Mouse (Mus musculus): ENCODE measurements around the gene Snx1. TPM values are rescaled to one million over a fixed set of nuclear protein-coding genes. Genes with fewer than 3 reads are reported as not detected.

The Snx1 gene
- polyA plus RNA-seq, 1 experiment from 2014 or later = 136 TPM

DNA sequence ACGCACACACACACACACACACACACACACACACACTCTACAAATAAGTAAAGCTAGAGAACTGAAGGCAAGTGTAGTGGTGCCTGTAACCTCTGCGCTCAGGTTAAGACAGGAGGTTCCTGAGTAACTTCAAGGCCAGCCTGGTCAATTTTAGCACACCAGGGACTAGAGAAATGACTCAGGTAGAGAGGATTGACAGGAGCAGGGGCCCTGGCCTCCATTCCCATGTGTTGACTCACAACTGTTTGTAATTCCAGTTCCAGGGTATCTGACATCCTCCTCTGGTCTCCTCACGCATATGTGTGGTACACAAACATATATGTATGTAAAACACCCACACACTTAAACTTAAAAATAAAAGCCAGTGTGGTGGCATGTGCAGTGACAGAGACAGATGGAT lies 62.9 kb downstream of the Snx1 start:
- Histone ChIP-seq H3K36me3 (peaks cover 49% of the 10 kb centered on the region), H3K9me3 (no peaks in the 10 kb centered on the region), H3K27me3 (peaks cover 27% of the 10 kb centered on the region), H3K4me1 (peaks cover 21% of the 10 kb centered on the region), H3K27ac (replicated peaks) (no peak overlapping the region), H3K9ac (replicated peaks) (no peak overlapping the region), H3K4me3 (no peak overlapping the region), H3K4me2 (replicated peaks) (no peak overlapping the region)
- no peak for ATAC-seq (ENCODE audit: low FRiP score, low read depth)
- 93% methylated on average over 3 of the region's 3 CpGs for WGBS

DNA sequence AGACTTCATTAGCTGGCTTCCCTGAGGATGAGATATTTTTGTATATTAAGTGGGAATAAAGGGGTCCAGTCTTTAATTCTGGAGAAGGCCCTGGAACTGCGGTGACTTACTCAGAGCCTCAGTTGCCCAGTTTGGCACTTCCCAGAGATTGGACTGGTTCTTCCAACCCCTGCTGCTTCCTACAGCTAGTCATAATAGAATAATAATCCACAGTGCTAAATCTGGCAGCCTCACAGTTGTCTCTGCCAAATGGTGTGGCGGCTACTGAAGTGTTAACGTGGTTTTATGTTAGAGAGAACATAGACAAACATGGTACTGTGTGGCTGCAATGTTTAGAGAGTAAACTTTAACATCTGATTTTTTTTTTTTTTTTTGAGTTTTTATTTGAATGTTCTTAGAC lies 64.7 kb downstream of the Snx1 start:
- ATAC-seq (ENCODE audit: low FRiP score, low read depth) = no peak
- Histone ChIP-seq H3K4me2 (replicated peaks) (peak overlapping the region; percentile 80), H3K4me3 (peak overlapping the region; percentile 81), H3K4me1 (peaks cover 18% of the 10 kb centered on the region), H3K27me3 (peaks cover 9% of the 10 kb centered on the region; the same call in 1 of the 2 replicates), H3K36me3 (peaks cover 42% of the 10 kb centered on the region), H3K27ac (replicated peaks) (peak overlapping the region; percentile 56; the same call in 1 of the 2 replicates), H3K9me3 (no peaks in the 10 kb centered on the region), H3K9ac (replicated peaks) (peak overlapping the region; percentile 85; the same call in 1 of the 2 replicates)
- WGBS = 88% methylated on average over 3 of the region's 3 CpGs

DNA sequence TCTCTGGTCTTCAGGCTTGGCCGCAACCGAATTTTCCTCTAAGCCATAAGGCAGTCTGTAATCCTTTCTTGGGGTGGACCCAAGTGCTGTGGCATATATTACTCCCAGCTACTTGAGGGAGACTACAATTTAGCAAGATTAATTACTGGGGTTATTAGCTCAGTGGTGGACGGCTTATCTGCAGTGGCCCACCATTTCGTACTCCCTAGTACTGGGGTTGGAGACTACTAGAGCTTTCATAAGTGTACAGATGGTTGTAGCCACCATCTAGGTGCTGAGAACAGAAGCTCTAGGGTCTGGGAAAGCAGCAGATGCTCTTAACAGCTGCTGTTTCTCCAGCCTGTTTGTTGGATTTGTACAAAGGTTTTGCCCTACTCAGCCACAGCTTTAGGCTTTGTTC lies 65.4 kb downstream of the Snx1 start:
- H3K27ac ChIP-seq (replicated peaks) = peak overlapping the region; percentile 56; the same call in 1 of the 2 replicates

DNA sequence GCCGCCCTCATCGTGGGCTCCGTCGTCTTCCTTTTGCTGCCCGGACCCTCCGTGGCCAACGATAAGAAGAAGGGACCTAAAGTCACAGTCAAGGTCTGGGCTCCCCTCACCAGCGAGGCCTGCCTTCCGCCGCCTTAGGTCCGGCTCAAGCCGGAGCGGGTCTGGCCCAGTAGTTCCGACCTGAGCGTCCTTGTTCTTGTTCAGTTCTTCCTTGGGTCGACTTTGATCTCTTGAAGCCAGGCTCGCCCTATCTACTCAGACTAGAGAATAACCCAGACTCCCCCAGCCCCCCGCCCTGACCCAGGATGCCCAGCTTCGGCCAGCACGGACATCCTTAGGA lies 66.1 kb downstream of the Snx1 start:
- peaks cover 28% of the 10 kb centered on the region for H3K36me3 ChIP-seq
- no peaks in the 10 kb centered on the region for H3K9me3 ChIP-seq
- H3K27ac ChIP-seq (replicated peaks) = peak overlapping the region; percentile 86
- H3K4me1 ChIP-seq = peaks cover 18% of the 10 kb centered on the region
- ATAC-seq (ENCODE audit: low FRiP score, low read depth) = peak; percentile 76
- under 1% methylated on average over 20 of the region's 20 CpGs for WGBS
- peak overlapping the region; percentile 80 for H3K4me2 ChIP-seq (replicated peaks)
- no peaks in the 10 kb centered on the region for H3K27me3 ChIP-seq
- peak overlapping the region; percentile 81 for H3K4me3 ChIP-seq
- H3K9ac ChIP-seq (replicated peaks) = peak overlapping the region; percentile 85

More for the DNA sequence above, 65.4 kb downstream of the Snx1 start:
- WGBS = 33% methylated on average over 4 of the region's 4 CpGs
- peaks cover 35% of the 10 kb centered on the region for H3K36me3 ChIP-seq
- 0 out of 2 replicates have a peak, but pooled peaks cover 2% of the 10 kb centered on the region for H3K27me3 ChIP-seq
- H3K9ac ChIP-seq (replicated peaks) = peak overlapping the region; percentile 85
- no peaks in the 10 kb centered on the region for H3K9me3 ChIP-seq
- ATAC-seq (ENCODE audit: low FRiP score, low read depth) = no peak
- H3K4me1 ChIP-seq = peaks cover 18% of the 10 kb centered on the region
- peak overlapping the region; percentile 80 for H3K4me2 ChIP-seq (replicated peaks)
- H3K4me3 ChIP-seq = peak overlapping the region; percentile 81

DNA sequence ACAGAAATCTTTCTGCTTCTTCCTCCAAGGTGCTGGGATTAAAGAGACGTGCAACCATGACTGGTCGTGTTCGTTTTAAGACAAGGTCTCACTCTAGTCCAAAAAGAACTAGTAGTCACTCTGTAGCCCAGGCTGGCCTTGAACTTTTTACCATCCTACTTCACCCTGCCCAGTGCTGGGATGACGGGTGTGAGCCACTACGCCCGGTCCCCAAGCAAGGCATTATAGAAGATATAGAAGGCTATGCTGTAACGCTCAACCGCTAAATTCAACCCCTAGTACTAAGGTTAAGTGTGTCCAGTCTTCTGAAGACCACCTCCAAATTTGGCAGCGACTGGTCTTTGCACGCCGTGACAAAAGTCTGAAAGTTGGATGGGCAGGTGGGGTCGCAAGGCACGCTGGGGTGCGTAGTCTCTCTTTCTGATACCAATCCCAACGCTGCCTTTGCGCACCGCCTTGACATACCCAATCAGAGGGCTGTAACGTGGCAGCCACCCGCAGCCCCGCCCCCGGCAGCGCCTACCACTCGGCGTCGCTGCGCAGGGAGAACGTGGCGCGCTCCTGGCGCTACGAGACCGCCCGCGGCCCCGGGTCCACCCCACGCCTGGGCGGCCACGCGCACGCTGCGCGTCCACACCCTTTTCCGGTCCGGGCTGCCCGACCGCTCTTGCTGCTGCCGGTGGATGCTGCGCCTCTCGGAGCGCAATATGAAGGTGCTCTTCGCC lies 66.6 kb downstream of the Snx1 start, which contains the start of gene Ppib:
Gene Ppib, plus strand, starts transcription at position 640 of the 725 bp plus-strand sequence.
- peaks cover 18% of the 10 kb centered on the region for H3K4me1 ChIP-seq
- H3K36me3 ChIP-seq = peaks cover 24% of the 10 kb centered on the region
- H3K4me3 ChIP-seq = peak within 1 kb of the TSS; percentile 81
- ATAC-seq (ENCODE audit: low FRiP score, low read depth) = peak; percentile 97
- H3K9ac ChIP-seq (replicated peaks) = peak within 1 kb of the TSS; percentile 85
- peak within 1 kb of the TSS; percentile 86 for H3K27ac ChIP-seq (replicated peaks)
- no peaks in the 10 kb centered on the region for H3K27me3 ChIP-seq
- no peaks in the 10 kb centered on the region for H3K9me3 ChIP-seq
- WGBS = 1% methylated on average over 51 of the region's 51 CpGs
- H3K4me2 ChIP-seq (replicated peaks) = peak within 1 kb of the TSS; percentile 80

DNA sequence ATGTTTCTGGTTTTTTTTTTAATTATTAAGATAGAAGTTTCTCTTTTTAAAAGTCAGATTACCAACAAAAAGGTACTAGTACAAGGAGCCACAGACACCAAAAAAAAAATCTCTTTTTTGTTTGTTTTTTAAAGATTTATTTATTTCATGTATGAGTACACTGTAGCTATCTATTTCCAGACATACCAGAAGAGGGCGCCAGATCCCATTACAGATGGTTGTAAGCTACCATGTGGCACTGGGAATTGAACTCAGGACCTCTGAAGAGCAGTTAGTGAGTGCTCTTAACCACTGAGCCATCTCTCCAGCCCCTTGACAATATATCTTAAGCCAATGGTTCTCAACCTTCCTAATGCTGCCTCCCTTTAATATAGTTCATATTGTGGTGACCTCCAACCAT lies 72.8 kb downstream of the Snx1 start:
- no peak for ATAC-seq (ENCODE audit: low FRiP score, low read depth)
- WGBS = 35% methylated on average over 1 of the region's 1 CpGs

DNA sequence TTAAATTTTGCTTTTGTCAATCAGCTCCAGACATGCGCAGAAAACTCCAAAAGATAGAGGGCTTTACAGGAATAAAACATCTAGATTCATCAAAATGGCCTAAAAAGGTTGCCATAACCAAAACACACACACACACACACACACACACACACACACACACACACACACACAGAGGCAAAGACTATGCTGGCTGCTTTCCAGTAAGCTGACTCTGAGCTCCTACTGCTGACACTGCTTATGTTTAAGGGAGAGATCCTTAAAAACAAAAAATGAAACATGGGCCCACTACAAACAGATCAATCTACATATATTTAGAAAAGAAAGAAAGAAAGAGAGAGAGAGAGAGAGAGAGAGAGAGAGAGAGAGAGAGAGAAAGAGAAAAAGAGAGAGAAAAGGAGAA lies 73.7 kb downstream of the Snx1 start:
- H3K4me3 ChIP-seq = no peak overlapping the region
- 100% methylated on average over 1 of the region's 1 CpGs for WGBS
- no peaks in the 10 kb centered on the region for H3K4me1 ChIP-seq
- H3K4me2 ChIP-seq (replicated peaks) = no peak overlapping the region
- no peak for ATAC-seq (ENCODE audit: low FRiP score, low read depth)
- no peaks in the 10 kb centered on the region for H3K27me3 ChIP-seq
- H3K9ac ChIP-seq (replicated peaks) = no peak overlapping the region
- H3K9me3 ChIP-seq = 0 out of 2 replicates have a peak, but pooled peaks cover 4% of the 10 kb centered on the region
- no peak overlapping the region for H3K27ac ChIP-seq (replicated peaks)
- H3K36me3 ChIP-seq = no peaks in the 10 kb centered on the region

More for the DNA sequence above, 72.8 kb downstream of the Snx1 start:
- no peak overlapping the region for H3K4me3 ChIP-seq
- H3K9ac ChIP-seq (replicated peaks) = no peak overlapping the region
- no peaks in the 10 kb centered on the region for H3K4me1 ChIP-seq
- no peak overlapping the region for H3K4me2 ChIP-seq (replicated peaks)
- 0 out of 2 replicates have a peak, but pooled peaks cover 4% of the 10 kb centered on the region for H3K9me3 ChIP-seq
- H3K27me3 ChIP-seq = no peaks in the 10 kb centered on the region
- H3K27ac ChIP-seq (replicated peaks) = no peak overlapping the region
- no peaks in the 10 kb centered on the region for H3K36me3 ChIP-seq

DNA sequence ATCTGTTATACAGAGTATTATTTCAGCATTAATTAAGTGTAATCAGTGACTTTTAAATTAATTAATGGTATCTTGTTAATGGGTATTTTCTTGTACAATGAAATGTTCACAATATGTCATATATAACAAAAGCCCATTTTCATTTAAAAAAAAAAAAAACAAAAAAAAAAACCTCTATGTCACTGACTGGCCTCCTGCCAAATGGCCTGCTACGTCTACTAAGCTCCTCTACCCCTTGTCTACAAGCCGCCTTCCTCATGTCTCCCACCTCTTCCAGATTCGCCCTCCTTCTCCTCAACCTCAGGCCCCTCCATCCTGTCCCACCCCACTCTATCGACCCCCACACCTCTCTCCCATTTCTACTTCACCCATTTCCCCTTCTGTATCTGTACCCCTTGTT lies 74.9 kb downstream of the Snx1 start:
- Histone ChIP-seq H3K9me3 (0 out of 2 replicates have a peak, but pooled peaks cover 4% of the 10 kb centered on the region), H3K36me3 (no peaks in the 10 kb centered on the region), H3K9ac (replicated peaks) (no peak overlapping the region), H3K27ac (replicated peaks) (no peak overlapping the region), H3K4me2 (replicated peaks) (no peak overlapping the region), H3K4me3 (no peak overlapping the region), H3K27me3 (no peaks in the 10 kb centered on the region), H3K4me1 (no peaks in the 10 kb centered on the region)
- WGBS = 74% methylated on average over 4 of the region's 4 CpGs
- no peak for ATAC-seq (ENCODE audit: low FRiP score, low read depth)

DNA sequence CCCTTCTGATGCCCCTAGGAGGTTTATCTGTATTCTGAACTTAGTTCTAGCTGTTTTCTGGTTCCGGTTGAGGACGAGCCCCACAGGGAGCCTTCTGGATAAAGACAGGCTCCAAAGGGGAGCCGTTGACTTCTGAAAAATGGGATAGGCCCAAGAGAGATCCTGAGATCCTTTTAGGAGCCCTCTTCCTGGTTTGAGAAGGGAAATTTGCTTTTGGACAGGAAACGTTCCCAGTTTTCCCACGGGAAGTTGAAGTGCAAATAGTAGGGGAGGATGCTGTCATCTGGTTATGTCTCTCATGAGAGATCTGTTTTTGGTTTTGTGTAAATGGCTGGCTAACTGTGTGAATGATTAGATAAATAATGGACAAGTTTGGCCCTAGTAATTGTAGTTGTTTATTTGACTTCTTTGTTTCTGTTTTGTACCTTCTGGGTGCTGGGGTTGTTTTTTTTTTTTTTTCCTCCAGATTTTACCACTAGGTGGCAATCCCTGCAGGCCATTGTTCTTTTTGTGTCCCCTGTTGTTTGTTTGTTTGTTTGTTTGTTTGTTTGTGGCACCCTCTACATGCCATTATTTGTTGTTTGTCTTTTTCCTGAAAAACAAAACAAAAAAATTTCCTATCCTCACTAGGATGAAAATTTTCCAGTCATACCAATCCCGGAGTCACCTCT lies 76.3 kb downstream of the Snx1 start:
- Histone ChIP-seq H3K27me3 (no peaks in the 10 kb centered on the region), H3K9me3 (0 out of 2 replicates have a peak, but pooled peaks cover 4% of the 10 kb centered on the region), H3K4me2 (replicated peaks) (no peak overlapping the region), H3K4me3 (no peak overlapping the region), H3K27ac (replicated peaks) (no peak overlapping the region), H3K36me3 (no peaks in the 10 kb centered on the region), H3K9ac (replicated peaks) (no peak overlapping the region), H3K4me1 (no peaks in the 10 kb centered on the region)
- 73% methylated on average over 6 of the region's 6 CpGs for WGBS
- ATAC-seq (ENCODE audit: low FRiP score, low read depth) = no peak

DNA sequence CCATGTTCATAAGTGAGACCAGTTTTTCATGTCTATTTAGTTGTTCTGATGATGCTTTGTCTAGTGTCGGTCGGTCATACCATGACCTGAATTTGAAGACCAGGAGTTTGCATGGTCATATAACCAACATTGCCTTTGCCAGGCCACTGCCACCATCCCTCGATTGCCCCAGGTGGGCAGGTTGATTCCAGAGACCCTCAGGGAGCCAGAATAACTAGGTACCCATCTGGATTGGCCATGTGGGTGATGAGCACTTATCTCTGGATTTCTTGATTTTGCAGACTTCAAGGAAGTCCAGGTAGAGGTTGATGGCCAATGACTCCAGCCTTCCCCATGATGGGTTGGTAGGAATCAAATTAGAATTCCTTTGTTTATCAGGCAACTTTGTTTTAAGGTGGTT lies 83.1 kb downstream of the Snx1 start:
- no peak overlapping the region for H3K9ac ChIP-seq (replicated peaks)
- WGBS = 97% methylated on average over 3 of the region's 3 CpGs
- H3K27ac ChIP-seq (replicated peaks) = no peak overlapping the region
- ATAC-seq (ENCODE audit: low FRiP score, low read depth) = no peak
- no peak overlapping the region for H3K4me2 ChIP-seq (replicated peaks)
- no peaks in the 10 kb centered on the region for H3K4me1 ChIP-seq
- H3K27me3 ChIP-seq = no peaks in the 10 kb centered on the region
- no peak overlapping the region for H3K4me3 ChIP-seq
- no peaks in the 10 kb centered on the region for H3K9me3 ChIP-seq
- peaks cover 17% of the 10 kb centered on the region for H3K36me3 ChIP-seq

DNA sequence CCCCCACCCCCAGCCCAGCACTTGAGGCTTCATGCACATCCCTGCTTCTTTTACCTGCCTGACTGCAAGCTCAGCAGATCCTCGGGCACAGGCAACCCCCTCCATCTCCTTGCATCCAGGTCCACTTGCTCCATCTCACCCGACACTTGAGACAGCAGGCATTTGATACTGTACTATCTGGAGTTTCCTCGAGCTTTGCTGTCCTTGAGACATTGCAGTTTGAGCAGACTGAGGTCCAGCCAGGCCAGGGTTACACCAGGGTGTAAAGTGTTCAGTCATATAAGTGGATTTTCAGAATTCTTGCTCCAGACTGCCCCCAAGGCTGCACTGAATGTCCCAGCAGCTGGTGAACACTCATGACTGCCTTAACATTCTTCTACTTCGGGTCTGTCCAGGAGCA lies 84.1 kb downstream of the Snx1 start:
- Histone ChIP-seq H3K27me3 (no peaks in the 10 kb centered on the region), H3K27ac (replicated peaks) (no peak overlapping the region), H3K9ac (replicated peaks) (no peak overlapping the region), H3K4me3 (no peak overlapping the region), H3K9me3 (no peaks in the 10 kb centered on the region), H3K36me3 (peaks cover 17% of the 10 kb centered on the region), H3K4me2 (replicated peaks) (no peak overlapping the region), H3K4me1 (no peaks in the 10 kb centered on the region)
- 88% methylated on average over 4 of the region's 4 CpGs for WGBS
- ATAC-seq (ENCODE audit: low FRiP score, low read depth) = no peak

DNA sequence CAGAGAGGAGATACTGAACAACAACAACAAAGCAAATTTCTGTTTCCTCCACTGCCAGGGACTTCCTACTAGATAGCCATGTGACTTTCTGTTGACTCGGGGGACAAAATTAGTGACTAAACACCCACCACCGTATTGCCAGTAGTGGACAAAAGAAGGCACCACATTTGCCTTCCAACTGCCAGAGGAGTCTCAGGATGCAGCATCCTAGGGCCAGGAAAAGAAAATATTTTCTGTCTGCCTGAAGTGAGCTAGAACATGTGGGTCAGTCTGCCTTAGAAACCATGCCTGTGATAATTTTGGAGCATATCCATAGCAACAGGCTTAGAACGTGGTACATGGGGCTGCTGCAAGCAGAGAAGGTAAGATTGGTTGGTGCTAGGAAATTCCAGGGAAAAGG lies 85.6 kb downstream of the Snx1 start:
- no peak overlapping the region for H3K9ac ChIP-seq (replicated peaks)
- H3K27ac ChIP-seq (replicated peaks) = no peak overlapping the region
- no peaks in the 10 kb centered on the region for H3K4me1 ChIP-seq
- H3K9me3 ChIP-seq = no peaks in the 10 kb centered on the region
- WGBS = 91% methylated on average over 3 of the region's 3 CpGs
- ATAC-seq (ENCODE audit: low FRiP score, low read depth) = no peak
- H3K27me3 ChIP-seq = no peaks in the 10 kb centered on the region
- no peak overlapping the region for H3K4me3 ChIP-seq
- peaks cover 19% of the 10 kb centered on the region for H3K36me3 ChIP-seq
- H3K4me2 ChIP-seq (replicated peaks) = no peak overlapping the region

Measured in midbrain, embryonic 12.5 days (tissue).